Mouse (Mus musculus) kidney, postnatal 25 days (tissue): Measurements from ENCODE around the gene Wdr54.

Source experiments
- DNase-seq, 2 experiments: peaks; one replicate each; pipeline ENCODE4 v3.0.0; 2021; ENCODE audit warnings: mixed read lengths in 2 of 2

The Wdr54 gene

DNA sequence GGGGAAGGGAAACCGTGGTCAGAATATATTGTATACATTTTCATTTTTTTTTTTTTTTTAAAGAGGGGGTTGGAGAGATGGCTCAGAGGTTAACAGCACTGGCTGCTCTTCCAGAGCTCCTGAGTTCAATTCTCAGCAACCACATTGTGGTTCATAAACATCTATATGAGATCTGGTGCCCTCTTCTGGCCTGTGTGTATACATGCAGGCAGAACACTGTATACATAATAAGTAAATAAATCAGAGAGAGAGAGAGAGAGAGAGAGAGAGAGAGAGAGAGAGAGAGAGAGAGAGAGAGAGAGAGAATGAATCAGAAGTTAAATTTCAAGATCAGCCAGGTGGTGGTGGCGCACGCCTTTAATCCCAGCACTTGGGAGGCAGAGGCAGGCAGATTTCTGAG is 3.3 kb upstream of the Wdr54 start:
- DNase-seq = peak in 1 of 2 experiments; percentile 35

DNA sequence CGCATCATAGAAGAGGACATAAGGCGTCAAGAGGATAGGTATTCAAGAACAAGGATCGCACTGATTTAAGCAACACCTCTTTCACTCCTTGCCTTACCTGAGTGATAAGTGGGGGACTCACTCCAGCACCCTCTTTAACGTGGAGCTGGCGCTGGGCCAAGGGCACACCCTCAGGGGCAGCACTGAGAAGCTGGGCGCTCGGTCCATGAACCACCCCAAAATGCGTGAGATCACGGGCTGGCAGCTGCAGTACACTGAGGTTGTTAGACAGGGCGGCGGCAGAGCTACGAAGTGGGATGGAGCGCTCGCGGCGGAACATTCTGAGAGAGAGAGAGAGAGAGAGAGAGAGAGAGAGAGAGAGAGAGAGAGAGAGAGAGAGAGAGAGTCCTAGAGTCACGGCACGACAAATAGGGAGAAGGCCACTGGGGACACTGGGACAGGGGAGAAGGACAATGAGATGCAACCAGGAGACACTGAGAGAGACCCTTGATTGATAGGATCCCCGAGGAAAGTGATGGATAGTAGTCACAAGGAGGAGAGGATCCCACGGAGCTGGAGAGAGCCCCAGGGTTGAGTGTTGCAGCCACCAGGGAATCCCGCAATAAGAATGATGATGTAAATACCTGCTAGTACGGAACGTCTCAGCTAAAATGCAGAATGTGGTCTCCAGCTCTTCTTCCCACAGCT is 502 bp downstream of the Wdr54 start:
- DNase-seq = peak in 1 of 2 experiments; percentile 40

DNA sequence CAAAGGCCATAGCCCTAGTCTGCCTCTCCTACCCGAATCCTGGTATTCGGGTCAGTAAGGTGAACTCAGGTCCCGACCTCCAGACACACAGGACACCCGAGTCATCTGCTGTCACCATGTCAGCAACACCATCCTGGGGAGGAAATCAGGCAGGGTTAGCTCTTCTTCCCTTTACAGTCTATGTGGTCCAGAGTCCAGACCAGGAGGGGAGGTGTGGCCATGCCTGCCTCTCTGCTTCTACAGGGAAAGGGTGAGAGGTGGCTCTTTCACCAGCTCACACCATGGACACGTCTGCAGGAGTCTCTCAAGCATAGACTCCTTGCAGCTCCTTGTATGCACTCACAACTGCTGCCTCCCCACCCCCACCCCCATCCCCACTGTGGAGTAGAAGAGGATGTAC is 2.7 kb downstream of the Wdr54 start:
- peak in 1 of 2 experiments; percentile 39 for DNase-seq

DNA sequence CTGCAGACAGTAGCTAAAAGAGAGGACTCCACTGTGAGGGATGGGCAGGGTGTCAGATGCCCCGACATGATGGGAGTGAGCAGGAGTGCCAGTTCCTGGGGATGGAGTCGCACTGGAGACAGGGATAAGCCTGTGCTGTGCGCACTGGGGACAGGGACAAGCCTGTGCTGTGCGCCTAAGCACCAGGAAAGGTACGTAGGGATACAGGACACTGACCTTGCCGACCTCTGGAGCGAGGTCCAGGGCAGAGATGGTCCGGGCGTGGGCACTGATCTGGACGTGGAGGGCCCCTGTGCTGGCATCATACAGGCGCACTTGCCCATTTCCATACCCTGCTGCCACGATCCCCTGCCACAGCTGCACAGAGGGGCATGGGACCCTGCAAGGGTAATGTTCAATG is 3.2 kb downstream of the Wdr54 start:
- DNase-seq = peak in 1 of 2 experiments; percentile 31

DNA sequence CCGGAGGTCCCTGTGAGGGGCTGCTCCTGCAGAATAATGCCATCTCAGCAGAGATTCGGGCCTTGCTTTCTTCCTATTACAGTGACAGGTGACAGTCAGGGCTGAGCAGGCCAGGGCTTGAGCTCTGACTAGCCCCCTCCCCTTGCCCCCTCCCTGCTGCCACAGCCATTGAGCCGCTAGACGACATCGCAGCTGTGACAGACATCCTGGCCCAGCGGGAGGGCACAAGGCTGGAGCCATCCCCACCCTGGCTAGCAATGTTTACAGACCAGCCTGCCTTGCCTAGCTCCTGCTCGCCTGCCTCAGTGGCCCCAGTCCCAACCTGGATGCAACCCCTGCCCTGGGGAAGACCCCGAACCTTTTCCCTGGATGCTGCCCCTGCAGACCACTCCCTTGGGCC is 4.5 kb downstream of the Wdr54 start:
- DNase-seq = no peak

DNA sequence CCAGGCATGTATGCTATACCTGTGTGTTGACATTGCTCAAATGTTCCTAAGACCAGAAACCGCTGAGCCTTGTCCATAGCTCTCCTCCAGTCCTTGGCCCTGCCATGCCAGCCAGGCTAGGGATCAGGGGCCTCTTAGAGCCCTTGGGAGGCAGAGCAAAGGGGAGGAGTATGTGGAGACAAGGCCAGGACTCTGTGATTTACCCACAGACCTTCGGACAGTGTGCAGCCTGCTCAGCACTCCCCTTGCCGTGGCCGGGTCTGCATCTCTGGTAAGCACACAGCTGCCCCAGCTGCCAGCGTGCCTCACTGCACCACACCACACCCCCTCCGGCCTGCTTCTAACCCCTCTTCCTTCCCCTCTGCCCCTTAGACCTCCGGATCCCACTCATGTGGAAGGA is 8.9 kb downstream of the Wdr54 start:
- DNase-seq = peak in 1 of 2 experiments; percentile 50

DNA sequence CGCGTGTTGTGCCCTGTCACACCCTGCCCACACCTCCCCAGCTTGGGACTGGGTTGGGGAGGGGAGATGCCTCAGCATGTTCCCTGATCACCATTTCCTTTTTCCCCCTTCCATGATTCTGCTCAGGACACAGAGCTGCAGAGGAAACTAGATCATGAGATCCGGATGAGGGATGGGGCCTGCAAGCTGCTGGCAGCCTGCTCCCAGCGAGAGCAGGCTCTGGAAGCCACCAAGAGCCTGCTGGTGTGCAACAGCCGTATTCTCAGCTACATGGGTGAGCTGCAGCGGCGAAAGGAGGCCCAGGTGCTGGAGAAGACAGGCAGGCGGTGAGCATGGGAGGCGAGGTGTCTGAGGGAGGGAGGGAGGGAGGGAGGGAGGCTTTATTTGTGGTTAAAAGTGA is 10.4 kb downstream of the Wdr54 start:
- no peak for DNase-seq

DNA sequence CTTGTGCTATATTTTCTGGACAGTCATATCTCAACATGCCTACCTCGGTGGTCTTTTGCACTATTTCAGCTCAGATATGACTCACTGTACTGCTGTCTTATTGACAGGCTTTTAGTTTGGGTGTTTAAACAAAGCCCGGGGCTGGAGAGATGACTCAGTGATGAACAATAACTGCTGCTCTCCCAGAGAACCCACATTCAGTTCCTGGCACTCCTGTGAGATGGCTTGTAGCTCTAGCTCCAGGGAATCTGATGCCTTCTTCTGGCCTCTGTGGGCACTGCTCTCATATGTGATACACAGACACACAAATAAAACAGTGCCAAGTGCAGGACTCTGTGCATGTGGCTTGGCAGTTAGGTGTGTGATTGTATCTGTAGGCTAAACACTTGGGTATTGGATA is 11.0 kb downstream of the Wdr54 start:
- peak in 1 of 2 experiments; percentile 31 for DNase-seq

DNA sequence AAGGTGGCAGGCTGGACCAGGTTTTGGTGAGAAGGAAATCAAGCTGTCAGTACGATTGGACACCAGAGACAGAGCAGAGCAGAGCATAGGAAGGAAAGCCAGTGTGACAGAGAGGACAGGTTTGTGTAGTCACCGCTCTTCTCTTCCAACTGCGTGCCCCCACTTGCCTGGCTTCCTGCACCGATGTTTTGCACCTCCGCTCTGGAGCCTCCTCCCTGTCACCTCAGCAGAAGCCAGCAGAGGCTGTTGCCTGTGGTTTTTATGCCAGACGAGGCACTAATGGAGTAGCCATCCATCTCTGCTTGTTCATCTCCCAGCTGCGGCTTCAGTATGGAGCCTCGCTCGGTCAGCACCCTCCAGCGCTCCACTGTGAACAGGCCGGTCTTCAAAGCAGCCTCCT is 13.3 kb downstream of the Wdr54 start:
- no peak for DNase-seq

DNA sequence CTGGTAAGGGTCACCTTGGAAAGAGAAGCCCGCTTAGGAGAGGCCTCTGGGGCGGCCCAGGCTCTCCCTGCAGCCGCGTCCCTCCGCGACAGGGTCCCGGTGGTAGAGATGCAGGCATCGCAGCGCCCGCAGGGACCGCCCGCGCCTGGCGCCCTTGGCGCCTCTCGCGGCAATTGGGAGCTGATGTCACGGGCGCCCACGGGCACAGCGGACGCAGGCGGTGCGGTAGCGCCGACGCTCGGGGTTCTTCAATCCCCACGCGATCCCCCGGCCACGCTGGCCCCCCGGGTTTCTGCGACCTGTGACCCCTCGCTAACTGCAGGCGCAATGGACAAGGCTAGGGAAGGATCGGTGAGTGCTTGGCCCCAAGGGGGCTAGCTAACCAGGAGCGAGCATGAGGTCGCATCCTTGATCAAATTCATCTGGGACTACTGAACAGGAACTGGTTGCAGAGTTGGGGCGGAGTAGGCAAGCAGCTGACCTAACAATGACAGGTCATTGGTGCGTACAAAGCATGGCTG is 13.9 kb downstream of the Wdr54 start:
- DNase-seq = peak in 1 of 2 experiments; percentile 56

DNA sequence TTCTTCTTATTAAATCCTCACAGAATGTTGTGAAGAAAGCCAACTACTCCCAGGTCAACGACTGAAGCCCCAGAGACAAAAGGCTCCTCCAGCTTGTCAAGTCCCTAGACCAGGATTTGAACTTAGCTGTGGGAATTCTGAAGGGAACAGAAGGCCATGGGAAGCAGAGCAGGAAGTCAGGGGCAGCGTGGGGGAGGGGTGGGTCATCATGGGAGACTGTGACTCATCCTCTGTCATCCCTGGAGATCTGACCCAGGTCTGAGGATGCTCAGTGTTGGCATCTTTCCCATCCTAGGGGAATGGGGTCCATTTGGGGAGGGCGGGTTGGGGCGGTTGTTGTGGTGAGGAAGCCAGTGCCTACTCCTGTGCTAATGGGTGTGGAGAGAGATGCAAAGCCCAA is 14.6 kb downstream of the Wdr54 start:
- peak; percentile 48 to 56 for DNase-seq

DNA sequence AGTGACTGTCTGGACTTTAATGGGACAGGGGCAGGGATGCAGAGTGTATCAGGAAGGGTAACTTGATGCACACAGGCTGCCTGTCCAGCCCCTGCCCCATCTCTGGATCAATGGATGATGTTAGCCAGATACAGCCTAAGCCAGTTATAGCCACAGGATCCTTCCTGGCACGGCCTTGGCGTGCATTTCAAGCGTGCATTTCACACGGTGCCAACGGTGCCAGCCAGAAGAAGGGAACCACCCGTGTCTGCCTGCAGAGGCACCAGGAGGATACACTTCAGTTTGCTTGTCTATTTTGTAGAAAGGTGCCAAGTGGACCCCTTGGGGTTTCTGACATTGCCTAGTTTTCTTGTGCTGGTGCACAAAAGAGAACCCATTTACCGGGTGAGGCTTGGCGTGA is 16.2 kb downstream of the Wdr54 start:
- DNase-seq = no peak

DNA sequence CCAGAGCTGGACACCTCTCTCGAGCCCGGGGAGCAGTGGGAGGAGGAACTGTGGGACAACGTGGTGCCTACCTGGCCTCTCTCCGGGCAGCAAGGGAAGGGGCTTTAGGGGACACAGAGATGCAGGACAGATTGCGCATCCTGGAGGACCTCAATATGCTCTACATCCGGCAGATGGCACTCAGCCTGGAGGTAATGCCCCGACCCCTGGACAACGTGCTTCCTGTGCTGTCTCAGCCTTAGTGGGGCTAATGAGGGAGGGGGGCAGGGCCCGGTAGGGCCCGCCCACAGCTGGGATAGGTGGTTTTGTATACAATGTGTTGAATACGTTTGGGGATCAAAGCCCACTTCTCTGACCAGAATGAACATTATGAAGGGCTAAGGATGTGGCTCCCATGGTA is 18.1 kb downstream of the Wdr54 start:
- peak in 1 of 2 experiments; percentile 60 for DNase-seq

DNA sequence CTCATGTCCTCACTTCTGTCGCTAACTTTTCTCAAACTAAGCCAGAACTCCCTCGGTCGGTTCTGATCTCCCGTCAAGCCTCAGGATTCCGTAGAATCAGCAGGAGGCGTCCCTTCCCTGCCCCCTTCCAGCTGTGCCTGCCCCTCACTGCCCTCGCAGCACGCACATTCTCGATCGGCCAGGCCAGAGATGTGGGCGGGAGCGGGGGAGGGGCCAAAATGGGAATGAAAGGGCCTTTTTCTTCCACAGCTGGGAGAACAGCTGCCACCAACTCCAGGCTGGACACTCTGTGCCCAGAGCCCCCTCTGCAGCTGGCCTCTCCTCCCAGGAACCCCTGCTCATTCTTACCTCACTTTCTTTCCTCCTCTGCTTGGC is 18.6 kb downstream of the Wdr54 start:
- DNase-seq = peak; percentile 94 to 95

DNA sequence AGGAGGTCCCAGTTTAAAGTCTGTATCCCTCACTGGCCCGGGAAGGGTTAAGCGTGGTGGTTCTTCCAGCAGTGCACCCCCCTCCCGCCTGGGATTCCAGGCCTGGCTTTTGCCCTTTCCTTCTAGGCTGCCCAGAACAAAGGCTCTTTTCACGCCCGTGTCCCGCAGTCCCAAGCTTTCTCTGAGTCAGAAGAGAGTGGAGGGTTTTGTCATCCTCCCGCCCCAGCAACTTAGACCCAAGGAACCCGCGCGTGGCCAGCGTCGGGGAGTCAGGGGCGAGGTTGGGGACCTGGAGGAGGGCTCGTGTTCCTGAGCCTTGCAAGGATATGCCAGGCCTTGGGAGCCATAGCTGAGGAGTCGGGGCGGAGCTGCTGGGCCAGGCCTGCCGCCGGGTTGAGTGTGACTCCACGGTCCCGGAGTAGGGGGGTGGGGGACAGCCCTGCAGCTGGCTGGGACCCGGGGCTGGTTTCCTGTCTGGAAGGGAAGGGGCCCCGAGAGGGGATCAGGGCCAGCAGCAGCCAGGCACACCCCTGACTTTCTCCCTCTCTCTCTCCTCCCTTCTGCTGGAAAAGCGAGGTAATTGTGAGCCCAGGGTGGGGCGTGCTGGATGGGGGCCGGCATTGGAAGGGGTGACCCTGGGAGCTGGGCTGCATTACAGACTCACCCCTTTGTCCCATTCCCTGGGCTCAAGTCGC is 19.2 kb downstream of the Wdr54 start:
- peak; percentile 73 to 83 for DNase-seq

DNA sequence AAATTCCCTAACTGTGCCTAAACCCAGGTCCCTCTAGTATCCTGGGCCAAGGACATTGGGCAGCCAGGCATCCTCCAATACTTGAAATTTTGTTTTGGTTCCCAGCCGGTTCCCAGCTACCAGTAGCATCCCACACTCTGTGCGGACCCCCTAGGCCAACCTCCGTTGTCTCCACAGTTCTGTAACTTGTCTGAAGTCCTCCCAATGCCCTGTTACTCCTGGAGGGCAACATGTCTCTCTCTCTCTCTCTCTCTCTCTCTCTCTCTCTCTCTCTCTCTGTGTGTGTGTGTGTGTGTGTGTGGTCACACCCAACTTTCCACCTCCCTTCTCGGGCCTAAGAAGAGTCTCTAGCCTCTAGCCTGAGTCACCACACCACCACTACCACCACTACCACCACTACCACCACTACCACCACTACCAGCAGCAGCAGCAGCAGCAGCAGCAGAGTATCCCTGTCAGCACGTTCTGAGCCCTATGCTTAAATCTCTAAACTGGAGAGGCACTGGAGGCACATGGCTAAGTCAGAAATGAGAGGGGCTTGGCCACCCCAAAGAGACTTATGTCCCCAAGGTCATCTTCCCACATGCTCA is 19.8 kb downstream of the Wdr54 start:
- no peak for DNase-seq

DNA sequence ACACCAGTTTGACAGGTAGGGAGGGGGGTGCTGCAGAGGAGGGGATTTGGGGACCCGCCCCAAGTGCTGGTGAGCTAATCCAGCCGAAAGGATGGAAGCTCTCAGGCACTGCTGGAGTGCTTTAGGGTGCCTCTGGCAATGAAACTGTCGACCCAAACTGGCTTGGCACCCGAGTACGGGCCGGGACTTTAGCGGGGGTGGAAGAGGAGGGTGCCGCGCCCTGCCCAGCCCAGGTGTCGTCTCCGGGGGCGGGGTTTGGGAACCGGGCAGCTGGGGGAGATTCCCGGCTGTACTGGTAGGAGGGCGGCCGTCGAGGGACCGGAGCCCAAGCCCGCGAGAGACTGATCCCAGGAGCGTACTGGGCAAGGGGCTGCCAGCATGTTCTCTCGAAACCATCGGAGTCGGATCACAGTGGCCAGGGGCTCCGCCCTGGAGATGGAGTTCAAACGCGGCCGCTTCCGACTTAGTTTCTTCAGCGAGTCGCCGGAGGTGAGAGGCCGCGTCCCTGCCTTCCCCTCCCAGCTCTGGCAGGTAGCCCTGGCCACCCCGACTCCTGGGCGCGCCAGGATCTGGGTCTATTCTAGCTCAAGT is 20.5 kb downstream of the Wdr54 start:
- peak; percentile 75 to 91 for DNase-seq

DNA sequence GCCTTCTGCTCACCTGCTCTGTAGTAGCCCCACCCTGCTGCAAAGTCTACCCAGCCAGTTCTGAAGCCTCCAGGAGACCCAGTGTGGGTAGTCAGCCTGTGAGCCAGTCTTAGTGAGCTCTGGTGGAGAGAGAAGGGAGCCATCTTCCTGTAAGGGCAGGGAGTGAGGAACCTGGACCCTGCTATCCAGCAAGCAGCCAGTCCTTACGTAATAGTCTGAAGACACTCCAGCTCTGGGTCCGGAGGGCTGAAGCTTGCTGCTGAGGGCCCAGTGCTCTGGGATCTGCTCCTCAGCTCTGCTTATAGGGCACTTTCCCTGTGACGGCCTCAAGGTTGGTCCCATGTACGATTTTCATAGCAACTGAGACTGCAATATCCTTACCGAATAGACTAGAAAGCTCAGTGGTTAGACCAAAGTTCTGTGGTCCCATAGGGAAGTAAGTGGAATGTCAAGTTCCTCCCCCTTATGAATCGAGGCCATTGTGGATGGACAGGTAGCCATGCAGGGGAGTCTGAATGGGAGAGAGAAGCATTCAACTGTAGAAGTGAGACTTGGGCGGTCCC is 21.2 kb downstream of the Wdr54 start, which contains the start of gene Rtkn:
TSS of gene Rtkn (plus strand) at position 513 of the 563 bp plus-strand sequence.
- peak in 1 of 2 experiments; percentile 86 for DNase-seq

DNA sequence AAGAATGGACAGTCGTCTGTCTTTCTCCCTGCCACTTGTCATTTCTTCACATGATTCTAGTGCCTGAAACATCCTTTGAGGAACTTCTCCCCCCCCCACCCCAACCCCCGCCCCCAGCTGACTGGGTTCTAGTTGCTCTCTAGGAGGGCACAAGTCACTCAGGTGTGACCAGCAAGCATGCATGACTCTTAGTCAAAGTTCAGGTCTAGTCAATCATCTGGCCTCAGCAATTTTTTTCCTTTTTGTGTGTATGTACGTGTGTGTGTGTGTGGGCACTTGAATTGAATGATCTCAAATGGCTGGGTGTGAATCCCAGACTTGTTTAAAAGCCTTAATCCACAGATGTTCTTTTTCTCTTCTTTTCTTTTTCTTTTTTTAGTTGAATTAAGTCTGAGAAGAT is 22.0 kb downstream of the Wdr54 start:
- DNase-seq = peak in 1 of 2 experiments; percentile 77

DNA sequence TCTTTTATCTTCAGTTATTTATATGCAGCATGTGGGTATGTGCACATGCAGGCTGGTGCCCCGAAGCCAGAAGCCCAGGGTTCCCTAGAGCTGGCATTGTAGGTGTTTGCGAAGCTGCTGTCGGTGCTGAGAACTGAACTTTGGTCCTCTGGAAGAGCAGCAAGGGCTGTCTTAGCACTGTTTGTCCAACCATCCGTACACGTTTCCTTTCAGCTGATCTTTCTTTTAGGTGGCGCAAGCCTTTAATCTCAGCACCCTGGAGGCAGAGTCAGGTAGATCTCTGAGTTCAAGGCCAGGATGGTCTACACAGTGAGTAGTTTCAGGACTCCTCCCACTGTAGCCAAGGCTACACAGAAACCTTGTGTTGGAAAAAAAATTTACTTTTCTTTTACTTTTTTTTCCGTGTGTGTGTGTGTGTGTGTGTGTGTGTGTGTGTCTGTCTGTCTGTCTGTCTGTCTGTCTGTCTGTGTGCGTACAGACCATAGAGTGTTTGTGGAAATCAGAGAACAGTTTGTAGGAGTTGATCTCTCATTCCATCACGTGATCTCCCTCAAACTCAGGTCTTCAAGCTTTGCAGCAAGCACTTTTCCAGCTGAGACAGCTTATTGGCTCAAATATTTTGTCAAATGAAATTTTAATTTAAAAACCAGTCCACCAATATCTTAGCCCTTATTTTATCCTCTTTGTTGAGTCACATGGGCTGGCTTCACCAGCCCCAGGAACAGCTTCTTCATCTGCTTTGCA is 23.8 kb downstream of the Wdr54 start:
- DNase-seq = peak in 1 of 2 experiments; percentile 45

DNA sequence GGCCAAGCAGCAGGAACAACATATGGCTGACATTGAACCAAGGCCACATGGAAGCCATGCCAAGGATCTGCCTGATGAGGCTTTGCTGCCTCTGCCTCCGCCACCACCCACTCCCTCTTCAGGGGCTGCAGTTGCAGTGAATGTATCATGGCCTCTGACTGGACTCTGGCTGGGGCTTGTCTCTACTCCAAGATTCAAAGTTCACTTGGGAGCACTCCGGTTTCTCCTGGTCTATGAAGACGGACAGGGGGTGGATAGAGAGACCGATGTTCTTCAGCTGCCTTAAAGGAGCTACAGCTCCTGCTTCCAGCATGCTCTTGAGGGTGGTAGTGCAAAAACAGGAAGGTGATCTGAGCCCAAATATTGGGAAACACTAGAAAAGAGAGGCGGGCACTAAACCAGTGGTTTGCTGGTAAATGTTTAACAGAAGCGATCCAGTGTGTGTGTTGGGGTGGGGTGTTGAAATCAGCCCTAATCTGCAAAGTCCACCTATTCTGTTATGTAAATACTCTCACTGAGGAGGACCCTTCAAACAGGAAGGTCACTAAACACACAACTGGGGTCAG is 24.6 kb downstream of the Wdr54 start:
- peak; percentile 68 to 89 for DNase-seq

DNA sequence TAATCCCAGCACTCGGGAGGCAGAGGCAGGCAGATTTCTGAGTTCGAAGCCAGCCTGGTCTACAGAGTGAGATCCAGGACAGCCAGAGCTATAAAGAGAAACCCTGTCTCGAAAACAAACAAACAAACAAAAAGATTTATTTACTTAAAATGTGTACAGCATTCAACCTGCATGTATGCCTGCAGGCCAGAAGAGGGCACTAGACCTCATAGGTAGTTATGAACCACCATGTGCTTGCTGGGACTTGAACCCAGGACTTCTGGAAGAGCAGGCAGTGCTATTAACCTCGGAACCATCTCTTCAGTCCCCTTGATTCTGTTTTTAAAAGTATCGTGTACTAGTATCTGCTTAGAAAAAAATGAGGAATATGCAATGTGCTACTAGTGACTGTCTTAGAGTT is 28.8 kb downstream of the Wdr54 start:
- DNase-seq = no peak
